Mouse (Mus musculus) spleen, adult 2 months (tissue): ENCODE measurements around the gene Scg5.

Experiments
- CTCF ChIP-seq: fragments of 200-500 bp; IDR thresholded peaks from 2 replicates; pipeline ENCODE4 v1.5.1; 2011; ENCODE audit warnings: mild to moderate bottlenecking, inconsistent platforms; ENCODE audit not compliant: insufficient read depth, insufficient read length, insufficient replicate concordance; ENCODE audit errors: extremely low read depth
- POLR2A ChIP-seq: fragments of 200-500 bp; IDR thresholded peaks from 2 replicates; pipeline ENCODE4 v1.6.1; 2011; ENCODE audit warnings: low read depth, low read length, inconsistent platforms

- TF ChIP-seq CTCF (no peak), POLR2A (no peak)
Measured at GRCm38 (mm10) chr2:113820117-113820516, 8.8 kb downstream of the Scg5 start.
